Mouse (Mus musculus) MEL (cell line): Measurements from ENCODE around the gene Fzd9. TPM values are rescaled to one million over a fixed set of nuclear protein-coding genes. Genes with fewer than 3 reads are reported as not detected.

Experiments used
- DNase-seq: peaks from one replicate; pipeline ENCODE4 v3.0.0; 2011; ENCODE audit warnings: low read depth, low spot score
- H3K27ac ChIP-seq: 2 replicates; pipeline ENCODE4 v1.5.1; 2012; ENCODE audit warnings: low read depth, mild to moderate bottlenecking, control low read depth, low read length, moderate library complexity; ENCODE audit not compliant: control insufficient read depth
- H3K27me3 ChIP-seq, 2 experiments: fragments of 150-350 bp in 1 of 2; sonication (generic) in 1 of 2; 2 replicates each; pipeline ENCODE4 v1.6.1; 2012; ENCODE audit warnings: low read length in 2 of 2, mild to moderate bottlenecking in 2 of 2, improper control_type of control experiment in 1 of 2, moderate library complexity in 1 of 2; ENCODE audit not compliant: insufficient read depth in 2 of 2, control insufficient read depth in 1 of 2
- H3K36me3 ChIP-seq, 2 experiments: 2 replicates each; pipeline ENCODE4 v1.6.1; 2012 to 2014; ENCODE audit warnings: low read length in 2 of 2, improper control_type of control experiment in 1 of 2, inconsistent platforms in 1 of 2, mild to moderate bottlenecking in 1 of 2; ENCODE audit not compliant: insufficient read depth in 2 of 2, control insufficient read depth in 1 of 2
- H3K4me1 ChIP-seq, 2 experiments: fragments of 150-350 bp in 1 of 2; sonication (generic) in 1 of 2; 2 replicates each; pipeline ENCODE4 v1.6.1; 2012; ENCODE audit warnings: low read length in 2 of 2, improper control_type of control experiment in 1 of 2, mild to moderate bottlenecking in 1 of 2; ENCODE audit not compliant: insufficient read depth in 2 of 2, control insufficient read depth in 1 of 2
- H3K4me3 ChIP-seq, 2 experiments: fragments of 150-350 bp in 1 of 2; sonication (generic) in 1 of 2; 2 replicates each; pipeline ENCODE4 v1.5.1; 2012; ENCODE audit warnings: low read depth in 2 of 2, low read length in 2 of 2, mild to moderate bottlenecking in 2 of 2, moderate library complexity in 2 of 2, control low read depth in 1 of 2, improper control_type of control experiment in 1 of 2; ENCODE audit not compliant: control insufficient read depth in 1 of 2, insufficient read depth in 1 of 2
- H3K79me2 ChIP-seq: 2 replicates; pipeline ENCODE4 v1.6.1; 2012; ENCODE audit warnings: mild to moderate bottlenecking, low read length, moderate library complexity; ENCODE audit not compliant: control insufficient read depth, poor library complexity, insufficient read depth
- H3K9ac ChIP-seq: 2 replicates; pipeline ENCODE4 v1.6.1; 2012; ENCODE audit warnings: low read depth, mild to moderate bottlenecking, control low read depth, low read length, moderate library complexity; ENCODE audit not compliant: control insufficient read depth, poor library complexity, severe bottlenecking
- H3K9me3 ChIP-seq: fragments of 150-350 bp; sonication (generic); replicated peaks from 2 replicates; pipeline ENCODE4 v1.6.1; 2012; ENCODE audit warnings: mild to moderate bottlenecking, low read length, improper control_type of control experiment, moderate library complexity; ENCODE audit not compliant: insufficient read depth
- BHLHE40 ChIP-seq: IDR thresholded peaks from 2 replicates; pipeline ENCODE4 v1.6.1; 2012; ENCODE audit warnings: low read depth, mild to moderate bottlenecking, inconsistent platforms, low read length, improper control_type of control experiment, borderline replicate concordance
- CHD2 ChIP-seq: IDR thresholded peaks from 2 replicates; pipeline ENCODE4 v1.6.1; 2011; ENCODE audit warnings: low read length, improper control_type of control experiment
- E2F4 ChIP-seq: IDR thresholded peaks from 2 replicates; pipeline ENCODE4 v1.6.1; 2011; ENCODE audit warnings: low read depth, low read length, improper control_type of control experiment, borderline replicate concordance
- ELF1 ChIP-seq: IDR thresholded peaks from 2 replicates; pipeline ENCODE4 v1.6.1; 2014; ENCODE audit warnings: low read depth, mild to moderate bottlenecking, inconsistent platforms, low read length, improper control_type of control experiment, moderate library complexity
- EP300 ChIP-seq, 2 experiments: IDR thresholded peaks; 2 replicates each; pipeline ENCODE4 v1.6.1; 2011; ENCODE audit warnings: improper control_type of control experiment in 2 of 2, low read length in 2 of 2, low read depth in 1 of 2, mild to moderate bottlenecking in 1 of 2
- GABPA ChIP-seq: IDR thresholded peaks from 2 replicates; pipeline ENCODE4 v1.6.1; 2012; ENCODE audit warnings: low read depth, mild to moderate bottlenecking, inconsistent platforms, low read length, improper control_type of control experiment, moderate library complexity
- HCFC1 ChIP-seq: IDR thresholded peaks from 2 replicates; pipeline ENCODE4 v1.6.1; 2012; ENCODE audit warnings: low read depth, mild to moderate bottlenecking, inconsistent platforms, low read length, improper control_type of control experiment, moderate library complexity
- MYB ChIP-seq: IDR thresholded peaks from 2 replicates; pipeline ENCODE4 v1.6.1; 2011; ENCODE audit warnings: mild to moderate bottlenecking, low read depth, low read length, improper control_type of control experiment
- NELFE ChIP-seq: IDR thresholded peaks from 2 replicates; pipeline ENCODE4 v1.6.1; 2011; ENCODE audit warnings: low read depth, low read length, improper control_type of control experiment
- NRF1 ChIP-seq: IDR thresholded peaks from 2 replicates; pipeline ENCODE4 v1.6.1; 2014; ENCODE audit warnings: low read depth, mild to moderate bottlenecking, inconsistent platforms, low read length, improper control_type of control experiment, moderate library complexity; ENCODE audit not compliant: poor library complexity, insufficient read depth, severe bottlenecking
- POLR2AphosphoS2 ChIP-seq: IDR thresholded peaks from 2 replicates; pipeline ENCODE4 v1.6.1; 2011; ENCODE audit warnings: low read length, improper control_type of control experiment
- POLR2AphosphoS5 ChIP-seq: IDR thresholded peaks from 2 replicates; pipeline ENCODE4 v1.6.1; 2012; ENCODE audit warnings: low read depth, borderline replicate concordance, mild to moderate bottlenecking, inconsistent platforms, low read length, moderate library complexity, mixed read lengths
- SIN3A ChIP-seq: IDR thresholded peaks from 2 replicates; pipeline ENCODE4 v1.6.1; 2012; ENCODE audit warnings: low read length, improper control_type of control experiment, inconsistent platforms
- TCF12 ChIP-seq: IDR thresholded peaks from 2 replicates; pipeline ENCODE4 v1.6.1; 2014; ENCODE audit warnings: low read depth, mild to moderate bottlenecking, inconsistent platforms, low read length, improper control_type of control experiment, moderate library complexity
- USF1 ChIP-seq: IDR thresholded peaks from 2 replicates; pipeline ENCODE4 v1.6.1; 2014; ENCODE audit warnings: low read depth, mild to moderate bottlenecking, inconsistent platforms, low read length, improper control_type of control experiment, moderate library complexity
- ZC3H11A ChIP-seq: IDR thresholded peaks from 2 replicates; pipeline ENCODE4 v1.6.1; 2012; ENCODE audit warnings: low read depth, mild to moderate bottlenecking, inconsistent platforms, low read length, improper control_type of control experiment
- ZNF384 ChIP-seq: IDR thresholded peaks from 2 replicates; pipeline ENCODE4 v1.6.1; 2012; ENCODE audit warnings: low read depth, mild to moderate bottlenecking, inconsistent platforms, low read length, improper control_type of control experiment
- polyA plus RNA-seq, 2 experiments: library from polyadenylated mRNA; stranded (reverse) in 1 of 2; unstranded in 1 of 2; fragments of >175 nt in 1 of 2; fragments of >200 nt in 1 of 2; gene quantifications; 2 replicates each; pipeline versions ENCODE4 v1.2.1 to v1.2.4; 2012; ENCODE audit warnings: low replicate concordance in 2 of 2, low read depth in 1 of 2; ENCODE audit not compliant: insufficient read length in 2 of 2, insufficient read depth in 1 of 2, missing spikeins in 1 of 2
- total RNA-seq: library from RNA; depleted of rRNA; stranded (reverse); fragments of 300-350 nt; gene quantifications from 2 replicates; pipeline ENCODE4 v1.2.3, GENCODE M21; 2012

Gene Fzd9
- total and polyA plus RNA-seq, 3 experiments = 6.2 to 9.8 TPM; not detected in 1

DNA sequence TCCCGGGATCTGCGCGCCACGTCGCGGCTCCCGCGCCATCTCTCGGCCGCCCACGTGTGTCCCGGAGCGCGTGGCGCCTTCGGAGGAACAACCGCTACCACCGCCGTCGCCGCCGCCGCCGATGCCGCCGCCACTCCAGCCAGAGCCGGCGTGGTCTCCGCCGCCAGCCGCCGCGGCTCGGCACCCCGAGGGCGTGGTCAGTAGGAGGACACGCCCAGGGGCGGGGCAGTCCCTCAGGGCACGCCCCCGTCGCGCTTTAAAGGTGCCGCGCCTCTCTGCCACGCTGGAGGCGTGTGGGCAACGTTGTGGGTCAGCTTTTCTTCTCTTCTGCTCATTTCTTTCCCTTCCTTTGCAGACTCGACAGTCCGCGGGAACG lies at the start of gene Fzd9 (continued):
- TF ChIP-seq E2F4 (no peak), EP300 (IDR thresholded peaks at IDR 0.05; ENCODE audit: low read depth in 1 of 2, low read length in 2 of 2) (no peak)
- TF ChIP-seq, all 39 proteins: peak for 10

DNA sequence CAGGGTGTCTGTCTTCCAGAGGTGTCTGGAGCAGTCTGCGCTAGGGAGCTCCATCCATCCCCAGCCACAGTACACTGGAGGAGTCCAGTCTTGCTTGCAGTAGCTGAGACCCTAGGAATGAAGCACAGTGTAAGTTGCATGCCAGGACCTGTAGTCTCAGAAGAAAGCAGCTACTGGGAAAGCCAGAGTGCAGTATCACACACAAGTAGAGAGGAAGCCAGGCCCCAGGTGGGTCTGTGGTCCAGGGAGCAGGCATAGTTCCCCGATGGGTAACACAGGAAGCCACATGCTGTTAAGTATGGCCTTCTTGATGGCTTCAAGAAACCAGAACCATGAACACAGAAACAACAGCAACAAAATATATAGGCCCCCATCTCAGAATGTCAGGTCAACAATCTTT lies 41.0 kb upstream of the Fzd9 start:
- H3K36me3 ChIP-seq = no peaks in the 10 kb centered on the region
- no peak for DNase-seq
- H3K9ac ChIP-seq = no peak overlapping the region
- no peak overlapping the region for H3K4me3 ChIP-seq
- no peaks in the 10 kb centered on the region for H3K79me2 ChIP-seq
- H3K4me1 ChIP-seq = no peaks in the 10 kb centered on the region
- H3K27ac ChIP-seq = no peak overlapping the region
- TF ChIP-seq TCF12 (no peak), MYB (no peak), NRF1 (no peak), ZNF384 (no peak), HCFC1 (no peak), ZC3H11A (no peak), POLR2AphosphoS5 (no peak), SIN3A (no peak), CHD2 (no peak), GABPA (no peak), POLR2AphosphoS2 (no peak), BHLHE40 (no peak)
- H3K9me3 ChIP-seq = no peaks in the 10 kb centered on the region
- H3K27me3 ChIP-seq = peaks cover 12 to 22% of the 10 kb centered on the region in 2 experiments

DNA sequence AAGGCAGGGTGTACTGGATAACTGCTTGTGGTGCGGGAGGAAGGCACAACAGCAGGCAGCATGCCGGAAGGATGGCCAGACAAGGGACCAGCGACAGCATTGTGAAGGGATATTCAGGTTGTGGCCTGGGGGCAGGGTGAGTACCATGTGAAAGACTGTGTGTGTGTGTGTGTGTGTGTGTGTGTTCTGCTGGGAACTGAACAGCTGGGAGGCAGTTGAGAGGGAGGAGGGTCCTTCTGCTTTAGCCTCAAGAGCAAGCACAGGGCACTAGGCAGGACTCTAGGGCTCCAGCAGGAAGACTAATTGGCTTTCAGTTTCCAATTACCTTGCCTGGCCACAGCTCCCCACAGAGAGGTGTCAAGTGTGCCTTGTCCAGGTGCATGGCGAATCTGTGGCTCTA lies 40.2 kb upstream of the Fzd9 start:
- Histone ChIP-seq H3K9me3 (no peaks in the 10 kb centered on the region), H3K79me2 (no peaks in the 10 kb centered on the region), H3K4me3 (no peak overlapping the region), H3K9ac (no peak overlapping the region), H3K4me1 (no peaks in the 10 kb centered on the region), H3K36me3 (no peaks in the 10 kb centered on the region), H3K27ac (no peak overlapping the region), H3K27me3 (peaks cover 5 to 20% of the 10 kb centered on the region in 2 experiments)
- TF ChIP-seq SIN3A (no peak), ELF1 (no peak), NELFE (no peak), TCF12 (no peak), GABPA (no peak), USF1 (no peak)
- DNase-seq = no peak
